Mouse (Mus musculus): Measurements from ENCODE around the gene Aip.

- TF ChIP-seq EP300 (optimal IDR thresholded peaks at IDR 0.05) (no peak), CTCF (IDR thresholded peaks at IDR 0.05; ENCODE audit: low read depth) (no peak)
These were observed 22.4 kb downstream of the Aip start for GRCm38 (mm10) chr19:4103294-4103693.

All from stomach, postnatal 0 days (tissue).